Mouse (Mus musculus): ENCODE results near the gene Pigk.

- TF ChIP-seq CTCF (IDR thresholded peaks at IDR 0.05; ENCODE audit: borderline replicate concordance, extremely low read depth, insufficient read depth, insufficient read length) (no peak), POLR2A (IDR thresholded peaks at IDR 0.05; ENCODE audit: borderline replicate concordance, extremely low read depth, insufficient read depth, insufficient read length, poor library complexity, severe bottlenecking) (no peak)
These were observed 193.2 kb downstream of the Pigk start for GRCm38 (mm10) chr3:152907087-152907486.

Measured in brain, embryonic 14.5 days (tissue).